ENCODE assay signal across 9 mouse cellular contexts in genomic region chr15:93438663-93439062, GRCm38 (mm10). TPM values are rescaled to one million over a fixed set of nuclear protein-coding genes. Genes with fewer than 3 reads are reported as not detected.
A peak's percentile ranks its signal among the peaks of the same experiment; 100 is the strongest.
DNase-seq lines count a peak whose midpoint lies in the region; ATAC-seq and TF ChIP-seq lines count a peak whose summit lies in the region.
"Had no signal": no experiment of that assay in that cellular context is flagged by ENCODE, and none has a peak within 500 bp of the region (broad histone marks: within the 10 kb centered on the region; RNA-seq: fewer than 3 reads in every experiment).

No protein-coding gene starts in this region.

- WGBS in kidney, adult 2 months: 34% methylated on average over 5 of the region's 5 CpGs
- 33% methylated on average over 5 of the region's 5 CpGs for WGBS in kidney, embryonic 15.5 days
- 46% methylated on average over 5 of the region's 5 CpGs for WGBS in hindbrain, embryonic 11.5 days
- WGBS in midbrain, embryonic 10.5 days: 50% methylated on average over 5 of the region's 5 CpGs

- H3K4me3 ChIP-seq in kidney, adult 2 months (ENCODE audit: insufficient read depth, low read depth, low read length): no peak overlapping the region
- no peak overlapping the region for H3K4me3 ChIP-seq in kidney, embryonic 15.5 days (replicated peaks)
- H3K4me3 ChIP-seq in bone marrow macrophage, adult 2 months (ENCODE audit: insufficient read depth, low read length): no peak overlapping the region
- H3K4me3 ChIP-seq in embryonic fibroblast, embryonic 13.5 days (ENCODE audit: insufficient read depth, low read length): no peak overlapping the region
- H3K4me3 ChIP-seq in hindbrain, embryonic 11.5 days (ENCODE audit: low read depth, low read length): no peak overlapping the region
- no peak overlapping the region for H3K4me3 ChIP-seq in midbrain, embryonic 10.5 days
- H3K4me3 ChIP-seq: neural tube, embryonic 12.5 days had no signal

- no peak for ATAC-seq in kidney, embryonic 15.5 days (replicated peaks; ENCODE audit: low FRiP score)
- ATAC-seq in hindbrain, embryonic 11.5 days (ENCODE audit: low FRiP score): no peak

- TF ChIP-seq CTCF in kidney, adult 2 months (conservative IDR thresholded peaks at IDR 0.05; ENCODE audit: insufficient read depth, insufficient read length, low read depth, low read length): peak; percentile 92
- peak; percentile 46; the same call in 1 of the 2 replicates for TF ChIP-seq CTCF in bone marrow macrophage, adult 2 months (IDR thresholded peaks at IDR 0.05; ENCODE audit: low read depth, low read length)
- peak; percentile 90; the same call in 1 of the 2 replicates for TF ChIP-seq CTCF in embryonic fibroblast, embryonic 13.5 days (IDR thresholded peaks at IDR 0.05; ENCODE audit: borderline replicate concordance, insufficient read depth, low read length)

- no peak overlapping the region for H3K9ac ChIP-seq in kidney, embryonic 15.5 days
- no peak overlapping the region for H3K9ac ChIP-seq in hindbrain, embryonic 11.5 days (ENCODE audit: low read depth, low read length)
- H3K9ac ChIP-seq: neural tube, embryonic 12.5 days had no signal

- H3K36me3 ChIP-seq in kidney, adult 2 months (ENCODE audit: control insufficient read depth, insufficient read depth, low read length): no peaks in the 10 kb centered on the region
- H3K36me3 ChIP-seq in kidney, embryonic 15.5 days: peaks cover 40% of the 10 kb centered on the region
- H3K36me3 ChIP-seq in hindbrain, embryonic 11.5 days (ENCODE audit: control insufficient read depth, insufficient read depth, low read length): 0 out of 2 replicates have a peak, but pooled peaks cover 5% of the 10 kb centered on the region
- peaks cover 55% of the 10 kb centered on the region for H3K36me3 ChIP-seq in midbrain, embryonic 10.5 days

- H3K4me1 ChIP-seq in kidney, adult 2 months (ENCODE audit: control insufficient read depth, insufficient read depth, low read length): no peaks in the 10 kb centered on the region
- H3K4me1 ChIP-seq in kidney, embryonic 15.5 days: peaks cover 14% of the 10 kb centered on the region
- H3K4me1 ChIP-seq in bone marrow macrophage, adult 2 months (ENCODE audit: control insufficient read depth, insufficient read depth, low read length): no peaks in the 10 kb centered on the region
- H3K4me1 ChIP-seq in embryonic fibroblast, embryonic 13.5 days (ENCODE audit: control insufficient read depth, insufficient read depth, low read length): no peaks in the 10 kb centered on the region
- no peaks in the 10 kb centered on the region for H3K4me1 ChIP-seq in hindbrain, embryonic 11.5 days (replicated peaks; ENCODE audit: control insufficient read depth, insufficient read depth, low read length)
- no peaks in the 10 kb centered on the region for H3K4me1 ChIP-seq in midbrain, embryonic 10.5 days
- H3K4me1 ChIP-seq: neural tube, embryonic 12.5 days had no signal

- TF ChIP-seq POLR2A in kidney, adult 2 months (IDR thresholded peaks at IDR 0.05; ENCODE audit: low read depth, low read length): no peak
- TF ChIP-seq POLR2A in bone marrow macrophage, adult 2 months (IDR thresholded peaks at IDR 0.05; ENCODE audit: borderline replicate concordance, low read depth, low read length): no peak
- TF ChIP-seq POLR2A in embryonic fibroblast, embryonic 13.5 days (IDR thresholded peaks at IDR 0.05; ENCODE audit: low read depth, low read length): no peak

- no peak overlapping the region for H3K4me2 ChIP-seq in kidney, embryonic 15.5 days
- H3K4me2 ChIP-seq in hindbrain, embryonic 11.5 days (replicated peaks; ENCODE audit: low read depth, low read length): no peak overlapping the region
- H3K4me2 ChIP-seq: neural tube, embryonic 12.5 days had no signal

- H3K27ac ChIP-seq in kidney, adult 2 months (ENCODE audit: insufficient read depth, low read depth, low read length): no peak overlapping the region
- H3K27ac ChIP-seq in kidney, embryonic 15.5 days: no peak overlapping the region
- H3K27ac ChIP-seq in bone marrow macrophage, adult 2 months (ENCODE audit: insufficient read depth, low read depth, low read length): no peak overlapping the region
- no peak overlapping the region for H3K27ac ChIP-seq in embryonic fibroblast, embryonic 13.5 days (ENCODE audit: insufficient read depth, low read length)
- no peak overlapping the region for H3K27ac ChIP-seq in hindbrain, embryonic 11.5 days (ENCODE audit: low read depth, low read length)
- no peak overlapping the region for H3K27ac ChIP-seq in midbrain, embryonic 10.5 days (replicated peaks)
- H3K27ac ChIP-seq: neural tube, embryonic 12.5 days had no signal

- H3K27me3 ChIP-seq in kidney, adult 2 months (replicated peaks; ENCODE audit: control insufficient read depth, insufficient read depth, low read length): no peaks in the 10 kb centered on the region
- no peaks in the 10 kb centered on the region for H3K27me3 ChIP-seq in kidney, embryonic 15.5 days
- H3K27me3 ChIP-seq in hindbrain, embryonic 11.5 days (ENCODE audit: control insufficient read depth, insufficient read depth, low read length): no peaks in the 10 kb centered on the region
- H3K27me3 ChIP-seq in midbrain, embryonic 10.5 days (ENCODE audit: low read depth, poor library complexity, severe bottlenecking): no peaks in the 10 kb centered on the region
- H3K27me3 ChIP-seq: neural tube, embryonic 12.5 days had no signal

- DNase-seq in kidney, adult 2 months: peak; percentile 58
- peak; percentile 68 for DNase-seq in hindbrain, embryonic 11.5 days (ENCODE audit: low spot score)
- DNase-seq in left cerebral cortex, adult 18-20 months (ENCODE audit: low spot score in 2 of 2): peak; percentile 69 to 73
- peak; percentile 42 for DNase-seq in midbrain, embryonic 10.5 days (ENCODE audit: low spot score)
- peak; percentile 9 to 35 for DNase-seq in spleen, postnatal 14 days (ENCODE audit: low spot score in 2 of 2)

- no peaks in the 10 kb centered on the region for H3K9me3 ChIP-seq in kidney, embryonic 15.5 days (replicated peaks)
- H3K9me3 ChIP-seq in hindbrain, embryonic 11.5 days (ENCODE audit: control insufficient read depth, low read length): no peaks in the 10 kb centered on the region
- no peaks in the 10 kb centered on the region for H3K9me3 ChIP-seq in midbrain, embryonic 10.5 days (replicated peaks)
- H3K9me3 ChIP-seq: neural tube, embryonic 12.5 days had no signal

RNA-seq across cellular contexts. Expression of gene Pphln1, which starts 40.5 kb away (rescaled TPM):
- polyA plus RNA-seq in kidney, adult 2 months (2012; rRNA removed): 7.3 and 8.9 TPM in 2 replicates
- 56.7 and 58.1 TPM in 2 replicates for polyA plus RNA-seq in kidney, embryonic 15.5 days (2015; fragmentation: Nextera tagmentation; extraction: Ambion mirVana)
- polyA plus RNA-seq in bone marrow macrophage, adult 2 months (2012; ENCODE audit: insufficient read depth, insufficient read length, missing spikeins): 25.5 and 27.3 TPM in 2 replicates
- 40.2 and 51.5 TPM in 2 replicates for polyA plus RNA-seq in embryonic fibroblast, embryonic 13.5 days (2011; ENCODE audit: insufficient read length, low read depth, missing spikeins)
- 53.9 and 68.7 TPM in 2 replicates for polyA plus RNA-seq in hindbrain, embryonic 11.5 days (2014; fragmentation: Nextera tagmentation; extraction: Ambion mirVana)
- total RNA-seq in left cerebral cortex, adult 18-20 months (2021): 10 to 100 TPM; 43.9 to 47.7 TPM
- polyA plus RNA-seq in midbrain, embryonic 10.5 days (2016; fragmentation: Nextera tagmentation; extraction: Ambion mirVana): 96.8 and 103 TPM in 2 replicates

RNA-seq across cellular contexts. Expression of gene Zcrb1, which starts 40.5 kb away (rescaled TPM):
- 28.1 and 32.1 TPM in 2 replicates for polyA plus RNA-seq in kidney, adult 2 months (2012; rRNA removed)
- polyA plus RNA-seq in kidney, embryonic 15.5 days (2015; fragmentation: Nextera tagmentation; extraction: Ambion mirVana): 126 and 132 TPM in 2 replicates
- polyA plus RNA-seq in bone marrow macrophage, adult 2 months (2012; ENCODE audit: insufficient read depth, insufficient read length, missing spikeins): 109 and 132 TPM in 2 replicates
- polyA plus RNA-seq in embryonic fibroblast, embryonic 13.5 days (2011; ENCODE audit: insufficient read length, low read depth, missing spikeins): 85.3 and 92.3 TPM in 2 replicates
- 161 and 175 TPM in 2 replicates for polyA plus RNA-seq in hindbrain, embryonic 11.5 days (2014; fragmentation: Nextera tagmentation; extraction: Ambion mirVana)
- total RNA-seq in left cerebral cortex, adult 18-20 months (2021): 10 to 100 TPM; 73.4 to 74.4 TPM
- 156 and 163 TPM in 2 replicates for polyA plus RNA-seq in midbrain, embryonic 10.5 days (2016; fragmentation: Nextera tagmentation; extraction: Ambion mirVana)
